Mouse (Mus musculus) brain, adult 2 months (tissue): Measurements from ENCODE around the gene Pea15a.

Source experiments
- DNase-seq: peaks from one replicate; pipeline ENCODE4 v3.0.0; 2011; ENCODE audit warnings: low read depth, low spot score

Gene Pea15a

DNA sequence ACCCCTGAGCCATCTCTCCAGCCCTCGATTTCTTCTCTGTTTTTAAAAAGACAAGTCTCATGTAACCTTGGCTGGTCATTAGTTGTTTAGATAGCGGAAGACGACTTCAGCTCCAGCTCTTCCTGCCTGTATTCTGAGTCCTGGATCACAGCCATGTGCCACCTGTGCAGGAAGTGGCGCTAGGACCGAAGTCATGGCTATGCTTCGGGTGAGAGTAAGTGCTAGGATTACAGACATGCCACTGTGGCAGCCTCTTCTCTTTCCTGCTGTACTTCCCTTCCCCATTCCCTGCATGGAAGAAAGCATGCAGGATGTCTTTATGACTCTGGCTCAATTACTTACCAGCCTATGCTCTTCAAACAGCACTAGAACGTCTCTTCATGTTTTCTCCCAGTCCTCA lies 27.5 kb downstream of the Pea15a start:
- no peak for DNase-seq

- DNase-seq: no peak
These were observed 28.8 kb downstream of the Pea15a start for GRCm38 (mm10) chr1:172177791-172178190.

- no peak for DNase-seq
These were observed 33.4 kb downstream of the Pea15a start for GRCm38 (mm10) chr1:172173181-172173580.

GRCm38 (mm10) chr1:172172381-172172780 lies 34.2 kb downstream of the Pea15a start:
- no peak for DNase-seq

- DNase-seq: no peak
These were observed 36.8 kb downstream of the Pea15a start for GRCm38 (mm10) chr1:172169809-172170208.

GRCm38 (mm10) chr1:172167911-172168310 lies 38.7 kb downstream of the Pea15a start:
- no peak for DNase-seq

- DNase-seq: no peak
These were observed 43.6 kb downstream of the Pea15a start for GRCm38 (mm10) chr1:172162959-172163358.

DNA sequence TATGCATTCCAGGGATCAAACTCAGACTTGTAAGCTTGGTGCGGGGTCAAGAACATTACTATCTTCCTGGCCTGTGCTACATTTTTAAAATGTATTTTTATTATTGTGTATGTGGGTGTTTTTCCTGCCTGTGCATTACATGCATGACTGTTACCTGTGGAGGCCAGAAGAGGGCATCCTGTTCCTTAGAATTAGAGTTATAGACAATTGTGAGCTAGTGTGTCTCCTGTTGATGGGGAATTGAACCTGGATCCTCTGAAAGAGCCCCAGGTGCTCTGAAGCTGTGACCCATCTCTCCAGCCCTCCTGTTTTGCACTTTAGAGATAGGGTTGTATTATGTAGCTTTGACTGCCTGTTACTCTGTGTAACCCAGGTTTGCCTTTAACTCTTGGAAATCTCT lies 44.6 kb downstream of the Pea15a start:
- DNase-seq: peak; percentile 76

GRCm38 (mm10) chr1:172160508-172160907 lies 46.1 kb downstream of the Pea15a start:
- no peak for DNase-seq

- DNase-seq: no peak
These were observed 46.6 kb downstream of the Pea15a start for GRCm38 (mm10) chr1:172159970-172160369.

DNA sequence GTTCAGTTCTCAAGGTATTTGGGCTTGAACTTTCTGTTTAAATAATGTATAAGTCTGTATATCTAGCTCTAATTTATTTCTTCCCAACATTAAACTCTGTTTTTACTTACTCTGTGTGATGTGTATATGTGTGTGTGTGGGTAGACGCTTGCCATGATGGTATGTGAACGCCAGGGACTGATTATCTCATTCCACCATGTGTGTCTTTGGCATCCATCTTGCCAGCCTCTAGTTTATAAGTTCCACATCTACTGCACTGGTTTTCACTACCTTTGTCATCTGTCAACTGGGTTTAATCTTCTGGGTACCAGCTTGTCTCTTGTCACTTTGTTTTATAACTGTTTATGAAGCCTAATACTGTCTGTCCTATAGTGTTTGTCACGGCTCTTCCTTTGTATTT lies 51.1 kb downstream of the Pea15a start:
- no peak for DNase-seq

DNA sequence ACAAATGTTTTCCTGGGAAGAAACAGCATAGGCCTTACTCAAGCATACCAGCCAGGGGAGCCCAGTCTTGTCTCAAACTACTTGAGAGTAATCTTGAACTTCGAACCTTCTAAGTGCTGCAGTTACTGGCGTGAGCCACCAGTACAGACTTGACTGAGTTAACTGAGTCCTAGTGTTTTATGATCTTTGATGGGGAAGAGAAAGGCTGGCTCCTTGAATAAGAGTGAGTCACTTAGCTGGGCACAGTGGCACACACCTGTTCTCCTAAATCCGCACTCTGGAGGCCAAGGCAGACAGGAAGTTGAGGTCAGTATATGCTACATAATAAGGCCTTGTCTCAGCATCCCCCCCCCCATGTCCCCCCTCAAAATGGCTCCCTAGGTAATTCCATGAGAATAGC lies 52.1 kb downstream of the Pea15a start:
- no peak for DNase-seq

DNA sequence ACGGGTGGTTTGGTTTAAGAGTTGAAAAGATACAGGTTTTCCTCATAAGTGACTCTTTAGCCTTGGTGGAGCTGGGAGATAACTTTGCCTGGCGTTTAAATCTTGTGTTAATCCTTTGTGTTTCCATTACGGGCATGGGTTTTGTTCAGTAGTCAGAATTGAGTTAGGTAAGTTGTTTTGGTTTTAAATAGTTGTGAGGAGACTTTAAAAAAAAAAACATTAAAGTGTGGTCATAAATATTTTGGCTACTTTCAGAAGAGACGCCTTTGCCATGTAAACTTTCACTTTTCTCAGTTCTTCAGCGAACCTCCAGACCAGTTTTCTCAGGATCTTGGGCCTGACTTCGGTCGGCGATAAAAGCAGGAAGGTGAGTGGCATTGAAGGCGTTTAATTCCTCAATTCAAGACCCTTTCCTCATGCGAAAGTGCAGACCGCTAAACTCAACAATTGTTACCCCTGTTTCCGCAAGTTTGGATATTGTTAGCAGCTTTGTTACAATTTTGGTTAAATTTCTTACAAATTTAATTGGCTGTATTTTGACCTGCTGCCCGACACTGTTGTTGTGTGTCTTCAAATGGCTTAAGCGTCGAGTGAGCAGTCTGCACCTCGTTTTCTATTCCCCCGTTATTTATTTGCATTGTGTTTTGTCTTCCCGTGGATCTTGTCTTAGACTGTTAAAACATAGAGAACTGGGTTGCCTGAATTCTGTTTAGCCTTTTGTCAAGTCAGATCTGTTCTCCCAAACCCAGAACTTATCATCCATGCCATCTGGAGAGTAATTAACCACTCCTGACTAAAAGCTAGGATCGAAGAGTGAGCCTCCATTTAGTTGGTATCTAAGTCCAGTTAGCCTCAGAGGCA lies 57.4 kb downstream of the Pea15a start:
- DNase-seq: no peak

- peak; percentile 45 for DNase-seq
These were observed 58.2 kb downstream of the Pea15a start for GRCm38 (mm10) chr1:172148279-172148954.

DNA sequence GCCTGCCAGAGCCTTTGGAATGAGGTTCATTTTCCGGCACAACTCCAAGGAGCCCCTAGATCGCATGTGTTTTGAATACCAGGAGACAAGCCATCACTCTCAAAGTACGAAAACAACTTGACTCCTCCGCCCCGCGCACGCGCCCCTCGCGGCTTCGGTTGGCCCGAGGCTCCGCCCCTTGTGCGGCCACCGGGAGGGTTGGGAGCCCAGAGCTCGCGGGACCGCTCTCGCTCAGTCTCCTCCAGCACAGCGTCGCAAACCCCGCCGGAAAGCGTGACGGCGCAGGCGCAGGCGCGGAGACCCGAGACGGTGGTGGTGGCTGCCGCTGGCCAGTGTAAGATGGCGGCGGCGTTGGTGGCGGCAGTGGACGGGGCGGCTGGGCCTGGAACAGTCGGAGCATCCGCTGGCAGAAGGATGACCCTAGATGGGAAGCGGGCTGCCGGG lies 58.7 kb downstream of the Pea15a start, which contains the start of gene Dcaf8:
TSS of gene Dcaf8 (plus strand) at position 250 of the 444 bp plus-strand sequence.
- DNase-seq: peak; percentile 98
